In the genomic region with DNA sequence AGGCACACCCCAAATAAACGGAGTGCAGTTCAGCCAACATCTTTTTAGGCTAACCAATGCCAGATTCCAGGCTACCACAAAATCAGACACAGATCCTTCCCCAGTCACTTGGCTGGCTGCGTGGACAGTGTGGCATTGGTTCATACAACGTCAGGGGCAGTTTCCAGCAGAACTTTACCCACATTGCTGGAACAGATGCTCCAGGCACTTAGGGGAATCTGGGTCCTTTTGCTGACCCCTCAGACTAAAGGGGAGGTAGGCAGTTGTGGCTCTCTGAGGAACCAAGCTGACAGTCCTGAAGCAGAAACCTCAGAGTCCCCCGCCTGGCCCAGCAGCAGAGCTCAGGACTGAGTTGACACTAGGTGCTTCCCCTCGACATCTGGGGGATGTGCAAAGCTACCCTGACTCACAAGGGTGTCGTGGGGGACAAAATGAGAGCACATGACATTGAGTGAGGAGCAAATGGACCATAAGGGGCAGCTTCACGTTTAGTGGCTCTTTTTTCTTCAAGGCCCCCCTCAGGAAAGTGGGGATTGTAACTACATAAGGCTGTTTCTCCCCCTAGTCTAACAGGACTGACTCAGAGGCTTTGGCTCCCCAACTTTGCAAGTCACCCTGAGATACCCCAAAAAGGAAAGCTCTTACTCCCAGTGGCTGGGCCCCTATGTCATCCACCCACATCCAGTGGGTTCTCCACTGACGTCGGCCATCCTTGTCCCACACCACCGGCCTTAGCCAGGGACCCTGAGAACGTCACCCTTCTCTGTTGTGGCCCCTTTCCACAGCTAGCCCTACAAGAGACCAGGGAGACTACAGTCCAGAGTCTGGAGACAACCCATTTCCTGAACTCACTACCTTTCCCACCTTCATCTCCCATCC, we compare ENCODE assay signal across 1 mouse cellular context.
TF ChIP-seq lines count a peak whose summit lies in the region.

No protein-coding gene starts in this region.

TF ChIP-seq in CH12.LX, 34 proteins besides CTCF, POLR2A, EP300 and RAD21 (continued from another document):
- TF ChIP-seq CHD2 (IDR thresholded peaks at IDR 0.05; ENCODE audit: low read length) = peak; percentile 31; the same call in 1 of the 2 replicates
- no peak; the same call in 1 of the 2 replicates for TF ChIP-seq HCFC1 (IDR thresholded peaks at IDR 0.05; ENCODE audit: low read depth, low read length)
- peak; percentile 64 for TF ChIP-seq TCF12 (IDR thresholded peaks at IDR 0.05; ENCODE audit: low read depth, low read length)
- TF ChIP-seq KAT2A (IDR thresholded peaks at IDR 0.05; ENCODE audit: insufficient replicate concordance, low read length) = no peak
- no peak for TF ChIP-seq ELF1 (IDR thresholded peaks at IDR 0.05; ENCODE audit: low read depth, low read length)
- TF ChIP-seq SMC3 (IDR thresholded peaks at IDR 0.05; ENCODE audit: low read depth, low read length) = no peak; the same call in 1 of the 2 replicates
- no peak for TF ChIP-seq ZC3H11A (IDR thresholded peaks at IDR 0.05; ENCODE audit: low read depth, low read length)
- TF ChIP-seq MEF2A (IDR thresholded peaks at IDR 0.05; ENCODE audit: borderline replicate concordance, low read depth, low read length) = 0 out of 2 replicates have a peak, but pooled peaks have one; percentile 35
- no peak for TF ChIP-seq POLR2AphosphoS2 (IDR thresholded peaks at IDR 0.05; ENCODE audit: low read depth, low read length)
- TF ChIP-seq MYC (IDR thresholded peaks at IDR 0.05; ENCODE audit: low read depth, low read length) = 0 out of 2 replicates have a peak, but pooled peaks have one; percentile 71
- no peak for TF ChIP-seq RCOR1 (conservative IDR thresholded peaks at IDR 0.05; ENCODE audit: low read depth, low read length)
- TF ChIP-seq BHLHE40 (IDR thresholded peaks at IDR 0.05; ENCODE audit: low read depth, low read length) = peak; percentile 83
- peak; percentile 14; the same call in 1 of the 2 replicates for TF ChIP-seq JUN (IDR thresholded peaks at IDR 0.05; ENCODE audit: insufficient read depth, low read depth, low read length)
- no peak for TF ChIP-seq MAZ (IDR thresholded peaks at IDR 0.05; ENCODE audit: low read depth, low read length)
- TF ChIP-seq MXI1 (IDR thresholded peaks at IDR 0.05; ENCODE audit: low read depth, low read length) = peak; percentile 59
- 0 out of 2 replicates have a peak, but pooled peaks have one; percentile 1 for TF ChIP-seq SIN3A (IDR thresholded peaks at IDR 0.05; ENCODE audit: low read length)
- TF ChIP-seq ZKSCAN1 (IDR thresholded peaks at IDR 0.05; ENCODE audit: borderline replicate concordance, low read depth, low read length) = no peak
- 0 out of 2 replicates have a peak, but pooled peaks have one; percentile 28 for TF ChIP-seq MAFK (IDR thresholded peaks at IDR 0.05; ENCODE audit: insufficient replicate concordance, low read length)
- TF ChIP-seq E2F4 (IDR thresholded peaks at IDR 0.05; ENCODE audit: insufficient replicate concordance, low read depth, low read length) = no peak
- TF ChIP-seq ZNF384 (IDR thresholded peaks at IDR 0.05; ENCODE audit: low read depth, low read length) = no peak
- no peak for TF ChIP-seq NELFE (IDR thresholded peaks at IDR 0.05; ENCODE audit: low read depth, low read length)
- peak; percentile 80 for TF ChIP-seq IRF4 (IDR thresholded peaks at IDR 0.05; ENCODE audit: low read depth, low read length)
- TF ChIP-seq PAX5 (IDR thresholded peaks at IDR 0.05; ENCODE audit: low read length) = no peak
- no peak for TF ChIP-seq USF2 (conservative IDR thresholded peaks at IDR 0.05; ENCODE audit: low read depth, low read length)
- peak; percentile 66 for TF ChIP-seq MAX (IDR thresholded peaks at IDR 0.05; ENCODE audit: low read length)
- peak; percentile 77 for TF ChIP-seq ETS1 (conservative IDR thresholded peaks at IDR 0.05; ENCODE audit: low read depth, low read length)
- no peak; the same call in 1 of the 2 replicates for TF ChIP-seq ZMIZ1 (IDR thresholded peaks at IDR 0.05; ENCODE audit: low read depth, low read length)
- TF ChIP-seq TBP (conservative IDR thresholded peaks at IDR 0.05; ENCODE audit: low read depth, low read length) = no peak
- no peak for TF ChIP-seq CHD1 (IDR thresholded peaks at IDR 0.05; ENCODE audit: low read depth, low read length)
- TF ChIP-seq NRF1 (IDR thresholded peaks at IDR 0.05; ENCODE audit: low read depth, low read length) = no peak
- TF ChIP-seq USF1 (IDR thresholded peaks at IDR 0.05; ENCODE audit: low read depth, low read length) = peak; percentile 20; the same call in 1 of the 2 replicates
- TF ChIP-seq JUND (conservative IDR thresholded peaks at IDR 0.05; ENCODE audit: low read depth, low read length) = no peak
- no peak for TF ChIP-seq UBTF (IDR thresholded peaks at IDR 0.05; ENCODE audit: low read depth, low read length)
TF ChIP-seq in CH12.LX: peak in this region for 13.
